Mouse (Mus musculus): Measurements from ENCODE around the gene Zfp526. TPM values are rescaled to one million over a fixed set of nuclear protein-coding genes. Genes with fewer than 3 reads are reported as not detected.

Zfp526 gene
- total RNA-seq, 2 experiments from 2014 or later: 6.3 to 7.4 TPM

GRCm38 (mm10) chr7:25267751-25268463, 46.7 kb downstream of the Zfp526 start:
- DNase-seq: peak; percentile 99 to 100

- no peak for DNase-seq
Observed at GRCm38 (mm10) chr7:25268588-25268987, 47.4 kb downstream of the Zfp526 start.

GRCm38 (mm10) chr7:25269029-25269428, 47.8 kb downstream of the Zfp526 start:
- no peak for DNase-seq

GRCm38 (mm10) chr7:25269545-25270271, 48.5 kb downstream of the Zfp526 start:
- DNase-seq: peak in 1 of 2 experiments; percentile 42

GRCm38 (mm10) chr7:25270652-25271633, 49.7 kb downstream of the Zfp526 start:
- DNase-seq: no peak

GRCm38 (mm10) chr7:25271651-25272444, 50.6 kb downstream of the Zfp526 start:
- no peak for DNase-seq

GRCm38 (mm10) chr7:25272445-25273258, 51.4 kb downstream of the Zfp526 start:
- DNase-seq: no peak

GRCm38 (mm10) chr7:25273259-25274241, 52.3 kb downstream of the Zfp526 start:
- peak in 1 of 2 experiments; percentile 7 for DNase-seq

GRCm38 (mm10) chr7:25274571-25274970, 53.3 kb downstream of the Zfp526 start:
- no peak for DNase-seq

- DNase-seq: no peak
Observed at GRCm38 (mm10) chr7:25274996-25275395, 53.8 kb downstream of the Zfp526 start.

GRCm38 (mm10) chr7:25275555-25276298, 54.5 kb downstream of the Zfp526 start:
- peak in 1 of 2 experiments; percentile 22 for DNase-seq

Small RNA genes within 50 kb of the gene (microRNA-seq; reads per million reads assigned to microRNA genes)
- 0 to 0.54 reads per million in 2 experiments for gene Mir7048

Other genes starting within 250 kb of the Zfp526 start
- 100 to 1,000 TPM; 337 to 347 TPM for gene Rabac1, start 248.7 kb upstream of the Zfp526 start, total RNA-seq (2021)
- gene Atp1a3, start 215.5 kb upstream of the Zfp526 start, total RNA-seq (2021): 1 to 10 TPM in 1 of 2 experiments, under 1 TPM in 1; 0.77 to 1.4 TPM
- gene Grik5, start 149.1 kb upstream of the Zfp526 start, total RNA-seq (2021): 1 to 10 TPM; 3.9 to 4.4 TPM
- gene Zfp574, start 148.9 kb upstream of the Zfp526 start, total RNA-seq (2021): 1 to 10 TPM; 8.3 to 9.9 TPM
- 1 to 10 TPM in 1 of 2 experiments, under 1 TPM in 1; 0.25 to 1.5 TPM for gene Pou2f2, start 41.7 kb upstream of the Zfp526 start, total RNA-seq (2021)
- 10 to 100 TPM; 19.6 to 19.9 TPM for gene Dedd2, start 810 bp upstream of the Zfp526 start, total RNA-seq (2021)
- gene Gsk3a, start 16.4 kb downstream of the Zfp526 start, total RNA-seq (2021): 10 to 100 TPM; 61.4 to 68.5 TPM
- gene Erf, start 29.3 kb downstream of the Zfp526 start, total RNA-seq (2021): 10 to 100 TPM; 15.8 to 16.9 TPM
- 10 to 100 TPM; 45.1 to 63.1 TPM for gene Cic, start 46.3 kb downstream of the Zfp526 start, total RNA-seq (2021)
- gene Pafah1b3, start 76.6 kb downstream of the Zfp526 start, total RNA-seq (2021): 1 to 10 TPM; 4.0 to 5.6 TPM
- not detected for gene Prr19, start 80.0 kb downstream of the Zfp526 start, total RNA-seq (2021)
- gene Tmem145, start 84.7 kb downstream of the Zfp526 start, total RNA-seq (2021): not detected
- 10 to 100 TPM; 31.8 to 32.9 TPM for gene Megf8, start 95.7 kb downstream of the Zfp526 start, total RNA-seq (2021)
- gene Cnfn, start 148.3 kb downstream of the Zfp526 start, total RNA-seq (2021): not detected
- gene Lipe, start 177.3 kb downstream of the Zfp526 start, total RNA-seq (2021): 10 to 100 TPM; 36.8 to 75.1 TPM
- 1 to 10 TPM in 1 of 2 experiments, not detected in 1; 1.1 TPM for gene Cxcl17, start 191.5 kb downstream of the Zfp526 start, total RNA-seq (2021)

All from heart, adult 18-20 months (tissue).